Mouse (Mus musculus) bone marrow, adult 2 months (tissue): ENCODE measurements around the gene Tanc1. TPM values are rescaled to one million over a fixed set of nuclear protein-coding genes. Genes with fewer than 3 reads are reported as not detected.
A peak's percentile ranks its signal among the peaks of the same experiment; 100 is the strongest.

Experiments used
- H3K27ac ChIP-seq: fragments of 200-500 bp; 2 replicates; pipeline ENCODE4 v1.5.1; 2012; ENCODE audit warnings: low read depth, mild to moderate bottlenecking, control low read depth, inconsistent platforms, low read length; ENCODE audit not compliant: control insufficient read depth, poor library complexity, insufficient read depth
- H3K4me1 ChIP-seq: fragments of 200-500 bp; 2 replicates; pipeline ENCODE4 v1.6.1; 2011; ENCODE audit warnings: low read length; ENCODE audit not compliant: control insufficient read depth, insufficient read depth
- H3K4me3 ChIP-seq: fragments of 200-500 bp; replicated peaks from 2 replicates; pipeline ENCODE3; 2011; ENCODE audit warnings: mild to moderate bottlenecking, low read depth, low read length, control low read depth; ENCODE audit not compliant: control insufficient read depth
- CTCF ChIP-seq: fragments of 200-500 bp; IDR thresholded peaks from 2 replicates; pipeline ENCODE4 v1.5.1; 2011; ENCODE audit warnings: low read length, control low read depth; ENCODE audit not compliant: control insufficient read depth, insufficient read depth
- POLR2A ChIP-seq: fragments of 200-500 bp; IDR thresholded peaks from 2 replicates; pipeline ENCODE4 v1.6.1; 2011; ENCODE audit warnings: low read depth, mild to moderate bottlenecking, control low read depth, low read length, borderline replicate concordance; ENCODE audit not compliant: control insufficient read depth
- WGBS: fragments of 180-500 bp; shearing (Covaris S2); methylation state at CpG from one replicate; pipeline ENCODE4 v1.1.7; 2018; 5-methylcytosine and 5-hydroxymethylcytosine counted together
- polyA plus RNA-seq: library from polyadenylated mRNA; stranded (reverse); fragments of >200 nt; gene quantifications from 2 replicates; pipeline ENCODE4 v1.2.4, GENCODE M21; 2011; ENCODE audit warnings: low replicate concordance; ENCODE audit not compliant: missing spikeins, insufficient read depth, insufficient read length

Gene Tanc1
- polyA plus RNA-seq, 1 experiment: 7.4 TPM

- peak within 1 kb of the TSS; percentile 73; the same call in 1 of the 2 replicates for H3K27ac ChIP-seq
- peak within 1 kb of the TSS; percentile 78 for H3K4me3 ChIP-seq
- WGBS: under 1% methylated on average over 57 of the region's 57 CpGs
- no peaks in the 10 kb centered on the region; the same call in 1 of the 2 replicates for H3K4me1 ChIP-seq
- TF ChIP-seq CTCF (no peak), POLR2A (peak; percentile 49; the same call in 1 of the 2 replicates)
Measured at GRCm38 (mm10) chr2:59881831-59882741, 270.2 kb downstream of the Tanc1 start, which contains the start of gene Wdsub1. TSS of gene Wdsub1 (minus strand) at chr2:59882591.

GRCm38 (mm10) chr2:59882742-59883281, 271.0 kb downstream of the Tanc1 start:
- no peak for TF ChIP-seq CTCF
- H3K4me3 ChIP-seq: peak overlapping the region; percentile 78
- H3K4me1 ChIP-seq: no peaks in the 10 kb centered on the region; the same call in 1 of the 2 replicates
- no peak overlapping the region; the same call in 1 of the 2 replicates for H3K27ac ChIP-seq
- 51% methylated on average over 8 of the region's 8 CpGs for WGBS

- no peak for TF ChIP-seq POLR2A
- no peak for TF ChIP-seq CTCF
- H3K4me3 ChIP-seq: no peak overlapping the region
- H3K27ac ChIP-seq: no peak overlapping the region
- WGBS: 46% methylated on average over 6 of the region's 6 CpGs
- H3K4me1 ChIP-seq: no peaks in the 10 kb centered on the region
Measured at GRCm38 (mm10) chr2:59889699-59890098, 277.9 kb downstream of the Tanc1 start.

Other genes starting within 250 kb of the Tanc1 start
- gene Dapl1, start 127.4 kb upstream of the Tanc1 start, polyA plus RNA-seq: 3.1 and 4.7 TPM in 2 replicates